Mouse (Mus musculus) mouse trophoblast stem cell (cell line): ENCODE data around the gene Fam78a.

Source experiments
- in situ Hi-C, 2 experiments: fragments of 300-500 bp; cut with MseI, MboI; formaldehyde crosslinking; loops; 2 replicates in 1 of 2; 3 replicates in 1 of 2; pipeline ENCODE4 v1.15.1; 2025

Gene Fam78a

GRCm38 (mm10) chr2:32066005-32066404, 18.7 kb downstream of the Fam78a start:
- in situ Hi-C loops: no loop called here

GRCm38 (mm10) chr2:32065371-32065791, 19.3 kb downstream of the Fam78a start:
- in situ Hi-C loops: no loop called here

GRCm38 (mm10) chr2:32064913-32065312, 19.7 kb downstream of the Fam78a start:
- in situ Hi-C loops: no loop called here

GRCm38 (mm10) chr2:32063451-32064151, 21.1 kb downstream of the Fam78a start:
- in situ Hi-C loops: no loop called here

GRCm38 (mm10) chr2:32062626-32063410, 21.8 kb downstream of the Fam78a start:
- in situ Hi-C loops: no loop called here

- in situ Hi-C loops: no loop called here
These were observed 22.7 kb downstream of the Fam78a start for GRCm38 (mm10) chr2:32061722-32062505.

GRCm38 (mm10) chr2:32061189-32061588, 23.5 kb downstream of the Fam78a start:
- in situ Hi-C loops: no loop called here

- in situ Hi-C loops: no loop called here
These were observed 24.3 kb downstream of the Fam78a start for GRCm38 (mm10) chr2:32060228-32060805.

- in situ Hi-C loops: no loop called here
These were observed 25.0 kb downstream of the Fam78a start for GRCm38 (mm10) chr2:32059613-32060012.

- in situ Hi-C loops: no loop called here
These were observed 25.9 kb downstream of the Fam78a start for GRCm38 (mm10) chr2:32058716-32059115.

- in situ Hi-C loops: no loop called here
These were observed 26.4 kb downstream of the Fam78a start for GRCm38 (mm10) chr2:32058241-32058640.

- in situ Hi-C loops: no loop called here
These were observed 26.9 kb downstream of the Fam78a start for GRCm38 (mm10) chr2:32057794-32058193.

- in situ Hi-C loops: no loop called here
These were observed 27.3 kb downstream of the Fam78a start for GRCm38 (mm10) chr2:32057360-32057759.

GRCm38 (mm10) chr2:32056524-32056923, 28.1 kb downstream of the Fam78a start:
- in situ Hi-C loops: no loop called here

- in situ Hi-C loops: no loop called here
These were observed 29.2 kb downstream of the Fam78a start for GRCm38 (mm10) chr2:32055357-32055965.

GRCm38 (mm10) chr2:32052418-32052817, 32.2 kb downstream of the Fam78a start:
- in situ Hi-C loops: no loop called here

GRCm38 (mm10) chr2:32051791-32052190, 32.9 kb downstream of the Fam78a start:
- in situ Hi-C loops: no loop called here

- in situ Hi-C loops: no loop called here
These were observed 37.3 kb downstream of the Fam78a start for GRCm38 (mm10) chr2:32047323-32047722.

- in situ Hi-C loops: no loop called here
These were observed 38.6 kb downstream of the Fam78a start for GRCm38 (mm10) chr2:32046009-32046408.

GRCm38 (mm10) chr2:32045375-32045774, 39.3 kb downstream of the Fam78a start:
- in situ Hi-C loops: no loop called here

- in situ Hi-C loops: no loop called here
These were observed 40.8 kb downstream of the Fam78a start for GRCm38 (mm10) chr2:32043836-32044235.
